Mouse (Mus musculus): ENCODE results near the gene Crym. TPM values are rescaled to one million over a fixed set of nuclear protein-coding genes. Genes with fewer than 3 reads are reported as not detected.
A peak's percentile ranks its signal among the peaks of the same experiment; 100 is the strongest.

Crym gene
- polyA plus RNA-seq (2014; fragmentation: Nextera tagmentation; extraction: Ambion mirVana), result 1.4 and 1.5 TPM in 2 replicates

GRCm38 (mm10) chr7:120201771-120202170 lies at the start of gene Crym:
Gene Crym (minus strand): TSS chr7:120202111.
- Histone ChIP-seq H3K9me3 (ENCODE audit: control insufficient read depth, low read length) (no peaks in the 10 kb centered on the region), H3K27me3 (replicated peaks; ENCODE audit: control insufficient read depth, insufficient read depth, low read length) (peaks cover 30% of the 10 kb centered on the region), H3K4me3 (ENCODE audit: low read depth, low read length) (peak within 1 kb of the TSS; percentile 15), H3K36me3 (ENCODE audit: control insufficient read depth, insufficient read depth, low read length) (no peaks in the 10 kb centered on the region), H3K4me1 (replicated peaks; ENCODE audit: control insufficient read depth, insufficient read depth, low read length) (no peaks in the 10 kb centered on the region), H3K9ac (ENCODE audit: low read length) (no peak within 1 kb of the TSS), H3K27ac (ENCODE audit: low read depth) (no peak within 1 kb of the TSS), H3K4me2 (ENCODE audit: low read length) (peak within 1 kb of the TSS; percentile 40)
- ATAC-seq (replicated peaks; ENCODE audit: low FRiP score, low TSS enrichment, low read depth) (0 out of 2 replicates have a peak, but pooled peaks have one; percentile 34), DNase-seq (ENCODE audit: low spot score) (no peak)
- 3% methylated on average over 26 of the region's 26 CpGs for WGBS

- no peak overlapping the region for H3K27ac ChIP-seq (ENCODE audit: low read depth)
- H3K9me3 ChIP-seq (ENCODE audit: control insufficient read depth, low read length), result no peaks in the 10 kb centered on the region
- no peak overlapping the region for H3K4me3 ChIP-seq (ENCODE audit: low read depth, low read length)
- H3K4me2 ChIP-seq (ENCODE audit: low read length), result no peak overlapping the region
- no peaks in the 10 kb centered on the region for H3K4me1 ChIP-seq (replicated peaks; ENCODE audit: control insufficient read depth, insufficient read depth, low read length)
- DNase-seq (ENCODE audit: low spot score) (no peak), ATAC-seq (replicated peaks; ENCODE audit: low FRiP score, low TSS enrichment, low read depth) (no peak)
- no peak overlapping the region for H3K9ac ChIP-seq (ENCODE audit: low read length)
- H3K36me3 ChIP-seq (ENCODE audit: control insufficient read depth, insufficient read depth, low read length), result no peaks in the 10 kb centered on the region
- no peaks in the 10 kb centered on the region for H3K27me3 ChIP-seq (replicated peaks; ENCODE audit: control insufficient read depth, insufficient read depth, low read length)
Observed at GRCm38 (mm10) chr7:120241092-120241491, 39.2 kb upstream of the Crym start.

- Histone ChIP-seq H3K4me2 (ENCODE audit: low read length) (no peak overlapping the region), H3K27me3 (replicated peaks; ENCODE audit: control insufficient read depth, insufficient read depth, low read length) (no peaks in the 10 kb centered on the region), H3K4me3 (ENCODE audit: low read depth, low read length) (no peak overlapping the region), H3K36me3 (ENCODE audit: control insufficient read depth, insufficient read depth, low read length) (no peaks in the 10 kb centered on the region), H3K9ac (ENCODE audit: low read length) (no peak overlapping the region), H3K9me3 (ENCODE audit: control insufficient read depth, low read length) (no peaks in the 10 kb centered on the region), H3K4me1 (replicated peaks; ENCODE audit: control insufficient read depth, insufficient read depth, low read length) (no peaks in the 10 kb centered on the region), H3K27ac (ENCODE audit: low read depth) (no peak overlapping the region)
- ATAC-seq (replicated peaks; ENCODE audit: low FRiP score, low TSS enrichment, low read depth) (no peak), DNase-seq (ENCODE audit: low spot score) (no peak)
Observed at GRCm38 (mm10) chr7:120228541-120228940, 26.6 kb upstream of the Crym start.

- H3K4me1 ChIP-seq (replicated peaks; ENCODE audit: control insufficient read depth, insufficient read depth, low read length), result no peaks in the 10 kb centered on the region
- H3K4me2 ChIP-seq (ENCODE audit: low read length), result no peak overlapping the region
- ATAC-seq (replicated peaks; ENCODE audit: low FRiP score, low TSS enrichment, low read depth) (no peak), DNase-seq (ENCODE audit: low spot score) (no peak)
- H3K9ac ChIP-seq (ENCODE audit: low read length), result no peak overlapping the region
- H3K36me3 ChIP-seq (ENCODE audit: control insufficient read depth, insufficient read depth, low read length), result no peaks in the 10 kb centered on the region
- 44% methylated on average over 9 of the region's 9 CpGs for WGBS
- no peak overlapping the region for H3K4me3 ChIP-seq (ENCODE audit: low read depth, low read length)
- H3K27ac ChIP-seq (ENCODE audit: low read depth), result no peak overlapping the region
- peaks cover 17% of the 10 kb centered on the region for H3K27me3 ChIP-seq (replicated peaks; ENCODE audit: control insufficient read depth, insufficient read depth, low read length)
- H3K9me3 ChIP-seq (ENCODE audit: control insufficient read depth, low read length), result no peaks in the 10 kb centered on the region
Observed at GRCm38 (mm10) chr7:120205989-120206388, 4.1 kb upstream of the Crym start.

GRCm38 (mm10) chr7:120203789-120204188 lies 1.9 kb upstream of the Crym start, which contains the start of gene Abca14:
Gene Abca14 (plus strand): TSS chr7:120203961.
- Histone ChIP-seq H3K4me2 (ENCODE audit: low read length) (peak within 1 kb of the TSS; percentile 22; the same call in 1 of the 2 replicates), H3K27ac (ENCODE audit: low read depth) (no peak within 1 kb of the TSS), H3K9me3 (ENCODE audit: control insufficient read depth, low read length) (no peaks in the 10 kb centered on the region), H3K36me3 (ENCODE audit: control insufficient read depth, insufficient read depth, low read length) (no peaks in the 10 kb centered on the region), H3K9ac (ENCODE audit: low read length) (no peak within 1 kb of the TSS), H3K27me3 (replicated peaks; ENCODE audit: control insufficient read depth, insufficient read depth, low read length) (peaks cover 30% of the 10 kb centered on the region), H3K4me3 (ENCODE audit: low read depth, low read length) (no peak within 1 kb of the TSS), H3K4me1 (replicated peaks; ENCODE audit: control insufficient read depth, insufficient read depth, low read length) (no peaks in the 10 kb centered on the region)
- 5% methylated on average over 26 of the region's 26 CpGs for WGBS
- peak; percentile 85 for ATAC-seq (replicated peaks; ENCODE audit: low FRiP score, low TSS enrichment, low read depth)
- peak; percentile 89 for DNase-seq (ENCODE audit: low spot score)

DNA sequence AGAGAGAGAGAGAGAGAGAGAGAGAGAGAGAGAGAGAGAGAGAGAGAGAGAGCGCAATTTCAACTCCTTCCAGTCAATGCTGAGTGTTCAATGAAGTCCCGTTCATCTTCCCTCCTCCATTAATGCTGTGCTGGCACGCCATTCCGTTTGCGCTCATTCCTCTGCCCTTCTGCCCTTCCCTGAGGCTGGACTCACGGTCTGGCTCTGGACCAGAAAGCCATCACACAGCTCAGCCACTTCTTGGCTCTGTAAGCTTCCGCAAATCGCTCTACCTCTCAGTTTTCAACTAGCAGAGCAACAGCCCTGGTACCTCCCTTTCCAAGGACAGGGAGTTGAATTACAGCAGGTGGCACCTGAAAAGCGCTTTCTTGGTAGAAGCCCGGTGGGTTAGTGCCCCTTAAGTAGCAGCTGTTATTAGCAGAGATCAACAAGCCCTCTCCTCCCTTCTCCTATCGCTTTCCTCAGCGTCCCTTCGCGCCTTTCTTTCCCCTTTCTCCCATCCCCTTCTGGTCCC lies 623 bp downstream of the Crym start:
- no peak for ATAC-seq (replicated peaks; ENCODE audit: low FRiP score, low TSS enrichment, low read depth)
- DNase-seq (ENCODE audit: low spot score), result no peak
- H3K27ac ChIP-seq (ENCODE audit: low read depth), result no peak overlapping the region

DNA sequence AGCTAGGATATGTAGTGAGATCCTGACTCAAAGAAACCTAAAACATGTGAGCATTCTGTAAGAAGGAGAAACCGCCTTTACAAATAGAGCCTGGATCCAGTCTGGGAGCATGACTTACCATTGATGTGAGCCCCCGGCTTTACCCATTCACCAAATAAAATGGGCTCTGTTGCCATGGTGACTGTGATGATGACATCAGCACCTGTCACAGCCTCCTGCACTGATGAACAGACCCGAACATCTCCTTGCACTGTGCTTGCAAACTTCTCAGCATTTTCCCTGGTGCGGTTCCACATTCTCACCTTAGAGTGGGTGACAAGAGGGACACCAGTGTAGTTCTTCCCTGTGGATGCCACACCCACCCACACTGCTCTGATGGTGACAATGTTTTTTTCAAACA lies 6.7 kb downstream of the Crym start:
- no peaks in the 10 kb centered on the region for H3K9me3 ChIP-seq (ENCODE audit: control insufficient read depth, low read length)
- H3K27me3 ChIP-seq (replicated peaks; ENCODE audit: control insufficient read depth, insufficient read depth, low read length), result peaks cover 6% of the 10 kb centered on the region; the same call in 1 of the 2 replicates
- no peak overlapping the region for H3K9ac ChIP-seq (ENCODE audit: low read length)
- DNase-seq (ENCODE audit: low spot score) (no peak), ATAC-seq (replicated peaks; ENCODE audit: low FRiP score, low TSS enrichment, low read depth) (no peak)
- peaks cover 3% of the 10 kb centered on the region; the same call in 1 of the 2 replicates for H3K4me1 ChIP-seq (replicated peaks; ENCODE audit: control insufficient read depth, insufficient read depth, low read length)
- no peak overlapping the region for H3K4me2 ChIP-seq (ENCODE audit: low read length)
- no peak overlapping the region for H3K4me3 ChIP-seq (ENCODE audit: low read depth, low read length)
- 76% methylated on average over 4 of the region's 4 CpGs for WGBS
- no peaks in the 10 kb centered on the region for H3K36me3 ChIP-seq (ENCODE audit: control insufficient read depth, insufficient read depth, low read length)
- no peak overlapping the region for H3K27ac ChIP-seq (ENCODE audit: low read depth)

More for the DNA sequence above, 623 bp downstream of the Crym start:
- peak overlapping the region; percentile 40 for H3K4me2 ChIP-seq (ENCODE audit: low read length)
- H3K9me3 ChIP-seq (ENCODE audit: control insufficient read depth, low read length), result no peaks in the 10 kb centered on the region
- no peaks in the 10 kb centered on the region for H3K4me1 ChIP-seq (replicated peaks; ENCODE audit: control insufficient read depth, insufficient read depth, low read length)
- H3K36me3 ChIP-seq (ENCODE audit: control insufficient read depth, insufficient read depth, low read length), result no peaks in the 10 kb centered on the region
- H3K27me3 ChIP-seq (replicated peaks; ENCODE audit: control insufficient read depth, insufficient read depth, low read length), result peaks cover 30% of the 10 kb centered on the region
- 5% methylated on average over 14 of the region's 14 CpGs for WGBS
- H3K9ac ChIP-seq (ENCODE audit: low read length), result no peak overlapping the region
- peak overlapping the region; percentile 15 for H3K4me3 ChIP-seq (ENCODE audit: low read depth, low read length)

DNA sequence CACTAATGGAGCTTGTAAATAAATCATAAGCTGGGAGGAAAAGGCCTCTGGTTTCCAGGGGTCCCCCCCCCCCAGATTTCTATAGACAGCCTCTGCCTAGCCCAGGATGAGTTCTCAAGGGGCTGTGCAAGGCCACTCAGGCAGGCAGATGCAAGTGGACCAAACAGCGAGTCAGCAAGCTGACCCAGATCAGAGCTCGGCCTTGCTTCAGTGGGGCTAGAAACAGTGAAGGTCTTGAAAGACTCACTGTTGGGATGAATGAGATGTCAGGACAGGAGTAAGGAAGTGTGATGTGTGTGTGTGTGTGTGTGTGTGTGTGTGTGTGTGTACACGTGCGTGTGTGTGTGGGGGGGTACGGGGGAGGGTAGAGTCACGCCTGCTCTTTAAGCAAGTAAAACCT lies 9.1 kb downstream of the Crym start:
- H3K9me3 ChIP-seq (ENCODE audit: control insufficient read depth, low read length), result no peaks in the 10 kb centered on the region
- ATAC-seq (replicated peaks; ENCODE audit: low FRiP score, low TSS enrichment, low read depth) (no peak), DNase-seq (ENCODE audit: low spot score) (no peak)
- no peaks in the 10 kb centered on the region for H3K27me3 ChIP-seq (replicated peaks; ENCODE audit: control insufficient read depth, insufficient read depth, low read length)
- H3K4me2 ChIP-seq (ENCODE audit: low read length), result no peak overlapping the region
- H3K36me3 ChIP-seq (ENCODE audit: control insufficient read depth, insufficient read depth, low read length), result no peaks in the 10 kb centered on the region
- WGBS, result 76% methylated on average over 6 of the region's 6 CpGs
- H3K27ac ChIP-seq (ENCODE audit: low read depth), result no peak overlapping the region
- H3K4me1 ChIP-seq (replicated peaks; ENCODE audit: control insufficient read depth, insufficient read depth, low read length), result peaks cover 12% of the 10 kb centered on the region; the same call in 1 of the 2 replicates
- no peak overlapping the region for H3K9ac ChIP-seq (ENCODE audit: low read length)
- H3K4me3 ChIP-seq (ENCODE audit: low read depth, low read length), result no peak overlapping the region

GRCm38 (mm10) chr7:120192207-120192606 lies 9.7 kb downstream of the Crym start:
- Histone ChIP-seq H3K4me1 (replicated peaks; ENCODE audit: control insufficient read depth, insufficient read depth, low read length) (peaks cover 12% of the 10 kb centered on the region; the same call in 1 of the 2 replicates), H3K4me3 (ENCODE audit: low read depth, low read length) (no peak overlapping the region), H3K4me2 (ENCODE audit: low read length) (no peak overlapping the region), H3K9ac (ENCODE audit: low read length) (no peak overlapping the region), H3K27ac (ENCODE audit: low read depth) (no peak overlapping the region), H3K36me3 (ENCODE audit: control insufficient read depth, insufficient read depth, low read length) (no peaks in the 10 kb centered on the region), H3K9me3 (ENCODE audit: control insufficient read depth, low read length) (no peaks in the 10 kb centered on the region), H3K27me3 (replicated peaks; ENCODE audit: control insufficient read depth, insufficient read depth, low read length) (no peaks in the 10 kb centered on the region)
- no peak for DNase-seq (ENCODE audit: low spot score)
- no peak for ATAC-seq (replicated peaks; ENCODE audit: low FRiP score, low TSS enrichment, low read depth)
- 41% methylated on average over 3 of the region's 3 CpGs for WGBS

All from intestine, embryonic 14.5 days (tissue).